Mouse (Mus musculus) midbrain, embryonic 15.5 days (tissue): ENCODE data around the gene Chst11. TPM values are rescaled to one million over a fixed set of nuclear protein-coding genes. Genes with fewer than 3 reads are reported as not detected.

ENCODE experiments used
- ATAC-seq: fragments of 200-750 bp; cut with Nextera tagmentation; replicated peaks from 2 replicates; pipeline ENCODE4 v1.8.0; 2017; ENCODE audit warnings: moderate TSS enrichment
- H3K27ac ChIP-seq: fragments of 300-500 bp; sonication (generic); 2 replicates; pipeline ENCODE4 v1.5.1; 2015; ENCODE audit warnings: mild to moderate bottlenecking, inconsistent platforms
- H3K27me3 ChIP-seq: fragments of 300-500 bp; sonication (generic); replicated peaks from 2 replicates; pipeline ENCODE4 v1.6.1; 2015; ENCODE audit warnings: inconsistent platforms
- H3K36me3 ChIP-seq: fragments of 300-500 bp; sonication (generic); replicated peaks from 2 replicates; pipeline ENCODE4 v1.6.1; 2015; ENCODE audit warnings: inconsistent platforms
- H3K4me1 ChIP-seq: fragments of 300-500 bp; sonication (generic); 2 replicates; pipeline ENCODE4 v1.6.1; 2015; ENCODE audit warnings: inconsistent platforms
- H3K4me2 ChIP-seq: fragments of 300-500 bp; sonication (generic); 2 replicates; pipeline ENCODE4 v1.6.1; 2015; ENCODE audit warnings: inconsistent platforms, mild to moderate bottlenecking, moderate library complexity
- H3K4me3 ChIP-seq: fragments of 300-500 bp; sonication (generic); 2 replicates; pipeline ENCODE4 v1.5.1; 2015; ENCODE audit warnings: mild to moderate bottlenecking, inconsistent platforms
- H3K9ac ChIP-seq: fragments of 300-500 bp; sonication (generic); 2 replicates; pipeline ENCODE4 v1.6.1; 2015; ENCODE audit warnings: mild to moderate bottlenecking, inconsistent platforms
- H3K9me3 ChIP-seq: fragments of 300-500 bp; sonication (generic); 2 replicates; pipeline ENCODE4 v1.6.1; 2016; ENCODE audit warnings: inconsistent platforms
- WGBS: fragments of 180-500 bp; shearing (Covaris S2); methylation state at CpG from one replicate; pipeline ENCODE4 v1.1.7; 2015; ENCODE audit warnings: mixed read lengths; 5-methylcytosine and 5-hydroxymethylcytosine counted together
- polyA plus RNA-seq: library from polyadenylated mRNA; unstranded; fragments of >200 nt; fragmentation: Nextera tagmentation; extraction: Ambion mirVana; gene quantifications from 2 replicates; pipeline ENCODE4 v1.2.1, GENCODE M21; 2015

The Chst11 gene
- polyA plus RNA-seq, 1 experiment from 2014 or later, result 4.1 TPM

DNA sequence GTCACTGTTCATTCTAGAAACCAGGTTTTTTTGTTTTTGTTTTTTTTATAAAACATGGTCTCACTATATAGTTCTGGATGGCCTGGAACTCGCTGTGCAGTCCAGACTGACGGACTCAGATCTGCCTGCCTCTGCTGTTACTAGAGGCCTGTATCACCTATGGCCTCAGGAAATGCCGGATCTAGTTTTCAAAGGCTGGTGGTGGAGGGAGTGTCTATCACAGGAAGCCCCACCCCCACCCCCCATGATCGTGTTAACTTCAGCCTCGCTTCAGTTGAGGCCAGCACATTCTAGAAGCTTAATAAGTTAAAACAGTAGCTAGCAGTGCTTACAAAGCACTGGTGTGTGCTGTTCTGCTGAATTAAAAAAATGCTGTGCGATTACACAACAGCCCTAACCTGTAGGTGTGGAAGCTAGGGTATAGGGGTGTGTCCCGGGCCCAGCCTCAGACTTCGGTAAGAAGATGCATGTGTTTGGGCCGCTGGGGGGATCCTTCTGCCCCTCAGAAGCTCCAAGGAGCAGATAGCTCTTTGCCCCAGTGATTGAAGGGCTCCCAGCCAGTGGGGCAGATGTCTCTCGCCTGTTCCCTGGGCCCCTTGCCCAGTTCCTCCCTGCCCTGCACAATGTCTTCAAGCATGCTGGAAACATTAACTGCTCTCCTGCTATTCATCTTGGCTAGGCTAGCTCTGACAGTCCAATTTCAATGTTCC, 176.5 kb downstream of the Chst11 start:
- Histone ChIP-seq H3K36me3 (no peaks in the 10 kb centered on the region), H3K9me3 (no peaks in the 10 kb centered on the region), H3K27ac (0 out of 2 replicates have a peak overlapping the region, but pooled peaks have one; percentile 11), H3K4me2 (no peak overlapping the region), H3K27me3 (no peaks in the 10 kb centered on the region), H3K9ac (no peak overlapping the region), H3K4me3 (no peak overlapping the region), H3K4me1 (peaks cover 8% of the 10 kb centered on the region; the same call in 1 of the 2 replicates)
- 70% methylated on average over 10 of the region's 10 CpGs for WGBS
- ATAC-seq, result no peak

DNA sequence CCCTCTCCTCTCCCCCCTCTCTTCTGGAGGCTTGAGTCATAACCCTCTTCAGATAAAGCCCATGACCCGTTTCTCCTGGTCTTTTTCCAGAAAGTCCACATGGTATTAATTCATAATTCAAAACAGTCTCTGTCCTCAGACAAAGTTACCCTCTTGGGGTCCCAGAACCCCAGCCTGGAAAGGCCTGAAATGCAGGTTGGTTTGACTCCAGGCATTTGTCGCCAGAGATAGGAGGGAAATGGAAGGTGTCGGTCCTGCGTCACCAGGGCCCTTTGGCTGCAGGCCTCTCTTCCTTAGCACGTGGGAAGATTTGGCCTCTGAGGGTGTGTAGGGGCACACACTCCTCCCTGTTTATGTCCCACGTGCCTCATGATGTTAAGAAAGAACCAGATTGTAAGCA, 178.6 kb downstream of the Chst11 start:
- no peak for ATAC-seq
- H3K4me3 ChIP-seq, result no peak overlapping the region
- H3K9me3 ChIP-seq, result no peaks in the 10 kb centered on the region
- WGBS, result 73% methylated on average over 6 of the region's 6 CpGs
- H3K36me3 ChIP-seq, result no peaks in the 10 kb centered on the region
- H3K9ac ChIP-seq, result no peak overlapping the region
- no peak overlapping the region for H3K27ac ChIP-seq
- H3K4me1 ChIP-seq, result peaks cover 12% of the 10 kb centered on the region; the same call in 1 of the 2 replicates
- H3K27me3 ChIP-seq, result no peaks in the 10 kb centered on the region
- no peak overlapping the region for H3K4me2 ChIP-seq

DNA sequence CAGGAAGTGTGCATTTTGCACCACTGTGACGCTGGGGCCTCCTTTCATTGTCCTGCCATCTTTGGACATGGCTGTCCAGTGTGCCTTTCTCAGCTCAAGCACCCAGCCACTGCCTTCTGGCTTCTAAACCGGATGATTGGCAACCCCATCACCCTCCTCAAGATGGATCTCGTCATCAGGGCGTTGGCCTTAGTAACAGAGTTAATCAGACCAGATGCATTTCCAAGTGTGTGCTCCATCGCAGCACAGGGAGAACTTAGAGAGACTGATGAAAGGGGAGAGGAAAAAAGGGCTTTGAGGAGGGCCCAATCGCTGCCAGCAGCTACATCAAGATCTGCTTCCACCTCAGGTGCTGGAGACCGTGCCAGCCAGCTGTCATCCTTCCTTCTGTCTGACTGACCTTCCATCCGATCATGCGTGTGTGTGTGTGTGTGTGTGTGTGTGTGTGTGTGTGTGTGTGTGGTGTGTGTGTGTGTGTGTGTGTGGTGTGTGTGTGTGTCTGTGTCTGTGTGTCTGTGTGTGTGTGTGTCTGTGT, 179.7 kb downstream of the Chst11 start:
- Histone ChIP-seq H3K9ac (no peak overlapping the region), H3K4me2 (no peak overlapping the region), H3K4me1 (peaks cover 12% of the 10 kb centered on the region; the same call in 1 of the 2 replicates), H3K9me3 (no peaks in the 10 kb centered on the region), H3K4me3 (no peak overlapping the region), H3K36me3 (no peaks in the 10 kb centered on the region), H3K27ac (no peak overlapping the region), H3K27me3 (no peaks in the 10 kb centered on the region)
- ATAC-seq, result no peak
- 80% methylated on average over 8 of the region's 9 CpGs for WGBS

DNA sequence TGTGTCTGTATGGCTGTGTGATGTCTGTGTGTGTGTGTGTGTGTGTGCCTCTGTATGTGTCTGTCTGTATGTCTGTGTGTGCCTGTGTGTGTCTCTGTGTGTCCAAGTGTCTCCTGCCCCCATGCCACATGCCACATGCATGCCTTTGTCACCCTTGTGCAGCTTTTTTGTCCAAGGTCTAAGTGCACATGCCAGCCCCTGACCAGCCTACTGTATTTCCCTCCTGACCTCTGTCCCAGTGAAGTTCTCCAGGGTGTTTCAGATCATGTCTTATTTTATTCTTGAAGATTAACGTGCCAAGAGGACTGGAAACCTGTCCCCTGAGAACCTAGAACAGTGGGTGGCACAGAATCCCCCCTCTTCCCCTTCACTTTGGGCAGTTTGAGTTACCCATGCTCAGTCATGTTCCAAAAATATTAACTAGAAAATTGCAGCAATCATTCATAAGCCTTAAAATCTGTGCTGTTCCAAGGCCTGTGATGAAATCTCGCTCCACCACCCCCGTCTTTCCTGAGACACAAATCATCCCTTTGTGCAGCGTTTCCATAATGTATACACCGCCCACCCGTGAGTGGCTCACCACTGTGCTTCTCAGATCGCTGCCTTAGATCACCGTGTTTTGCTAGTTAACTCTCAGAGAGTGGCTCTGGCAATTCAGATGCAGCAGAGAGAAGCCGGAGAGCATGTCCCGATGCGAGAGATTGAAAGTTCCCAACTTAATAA, 180.4 kb downstream of the Chst11 start:
- 75% methylated on average over 11 of the region's 11 CpGs for WGBS
- Histone ChIP-seq H3K9ac (no peak overlapping the region), H3K27ac (no peak overlapping the region), H3K4me1 (peaks cover 12% of the 10 kb centered on the region; the same call in 1 of the 2 replicates), H3K4me2 (no peak overlapping the region), H3K9me3 (no peaks in the 10 kb centered on the region), H3K36me3 (no peaks in the 10 kb centered on the region), H3K4me3 (no peak overlapping the region), H3K27me3 (no peaks in the 10 kb centered on the region)
- ATAC-seq, result no peak

DNA sequence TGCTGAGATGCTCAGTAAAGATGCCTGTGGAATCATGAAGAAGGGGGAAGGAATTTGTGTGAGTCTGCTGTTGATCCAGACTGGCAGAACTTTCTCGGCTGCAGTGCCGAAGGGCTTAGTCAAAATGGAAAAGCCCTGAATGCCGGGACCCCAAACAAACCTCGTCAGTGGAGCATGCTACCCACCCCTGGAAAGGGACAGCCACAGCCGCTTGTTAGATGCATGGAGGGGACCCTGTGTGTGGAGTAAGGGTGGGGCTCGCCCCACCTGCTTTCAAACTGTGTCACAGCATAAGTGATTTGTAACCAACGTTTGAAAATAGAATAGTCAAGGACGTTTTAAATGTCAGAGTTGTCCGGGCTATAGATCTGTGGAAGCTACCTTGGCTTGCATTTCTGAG, 181.0 kb downstream of the Chst11 start:
- WGBS, result 75% methylated on average over 9 of the region's 9 CpGs
- Histone ChIP-seq H3K27me3 (no peaks in the 10 kb centered on the region), H3K36me3 (no peaks in the 10 kb centered on the region), H3K4me1 (peaks cover 12% of the 10 kb centered on the region; the same call in 1 of the 2 replicates), H3K27ac (no peak overlapping the region), H3K9ac (no peak overlapping the region), H3K9me3 (no peaks in the 10 kb centered on the region), H3K4me3 (no peak overlapping the region), H3K4me2 (no peak overlapping the region)
- ATAC-seq, result no peak

DNA sequence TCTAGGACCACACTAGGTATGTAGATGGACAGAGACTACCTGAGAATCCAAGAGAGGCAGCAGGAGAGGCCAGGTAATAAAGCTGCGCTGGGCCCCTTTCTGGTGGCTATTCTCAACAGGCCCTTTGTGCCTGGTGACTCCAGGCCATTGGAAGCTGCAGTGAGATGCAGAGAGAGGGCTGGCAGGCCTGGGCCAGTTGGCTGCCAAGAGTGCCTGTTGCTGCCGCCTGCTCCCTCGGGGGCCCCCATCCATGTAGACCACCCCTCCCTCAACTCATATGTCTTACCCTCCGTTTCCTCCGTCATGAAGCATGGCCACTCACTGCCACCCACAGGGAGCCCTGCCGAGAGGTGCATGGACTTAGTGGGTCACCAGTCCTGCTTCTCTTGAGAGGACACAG, 182.2 kb downstream of the Chst11 start:
- Histone ChIP-seq H3K4me3 (no peak overlapping the region), H3K27ac (no peak overlapping the region), H3K4me2 (no peak overlapping the region), H3K9me3 (no peaks in the 10 kb centered on the region), H3K36me3 (no peaks in the 10 kb centered on the region), H3K9ac (no peak overlapping the region), H3K4me1 (peaks cover 5% of the 10 kb centered on the region; the same call in 1 of the 2 replicates), H3K27me3 (no peaks in the 10 kb centered on the region)
- no peak for ATAC-seq
- 81% methylated on average over 6 of the region's 6 CpGs for WGBS

DNA sequence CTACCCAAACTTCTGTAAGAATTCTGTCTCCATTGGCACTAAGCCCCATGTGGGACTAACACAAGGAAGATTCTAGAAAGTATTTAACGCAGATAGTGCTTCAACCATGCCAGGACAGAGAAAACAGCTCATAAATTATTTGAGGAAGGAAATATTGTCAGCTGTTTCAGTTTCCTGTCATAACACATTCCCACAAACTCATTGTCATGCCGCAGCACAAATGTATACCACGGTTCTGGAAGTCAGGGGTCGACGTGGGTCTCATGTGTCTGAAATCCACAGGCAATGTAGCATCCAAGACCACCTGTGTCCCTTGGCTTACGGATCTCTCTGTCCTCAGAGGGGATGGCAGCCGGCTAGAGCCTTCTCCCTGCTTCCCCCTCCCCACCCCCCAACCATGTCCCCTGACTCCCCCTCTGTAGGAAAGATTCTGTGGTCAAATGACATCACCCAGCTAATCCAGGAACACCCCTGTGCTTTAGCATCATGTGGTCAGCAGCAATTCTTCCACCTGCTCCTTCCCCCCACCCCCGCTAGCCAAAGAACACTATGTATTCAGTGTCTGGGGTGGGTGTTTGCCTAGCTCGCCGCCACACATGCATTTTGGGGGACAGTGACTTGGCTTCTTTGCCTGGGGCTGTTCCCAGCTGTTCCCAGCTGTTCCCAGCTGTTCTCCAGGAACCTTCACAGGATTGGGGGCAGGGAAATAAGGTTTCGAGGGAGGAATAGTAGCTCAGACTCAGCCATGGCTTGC, 183.2 kb downstream of the Chst11 start:
- Histone ChIP-seq H3K4me2 (no peak overlapping the region), H3K27ac (no peak overlapping the region), H3K9me3 (no peaks in the 10 kb centered on the region), H3K36me3 (no peaks in the 10 kb centered on the region), H3K4me3 (no peak overlapping the region), H3K27me3 (no peaks in the 10 kb centered on the region), H3K9ac (no peak overlapping the region), H3K4me1 (peaks cover 4% of the 10 kb centered on the region; the same call in 1 of the 2 replicates)
- no peak for ATAC-seq
- 75% methylated on average over 11 of the region's 11 CpGs for WGBS

DNA sequence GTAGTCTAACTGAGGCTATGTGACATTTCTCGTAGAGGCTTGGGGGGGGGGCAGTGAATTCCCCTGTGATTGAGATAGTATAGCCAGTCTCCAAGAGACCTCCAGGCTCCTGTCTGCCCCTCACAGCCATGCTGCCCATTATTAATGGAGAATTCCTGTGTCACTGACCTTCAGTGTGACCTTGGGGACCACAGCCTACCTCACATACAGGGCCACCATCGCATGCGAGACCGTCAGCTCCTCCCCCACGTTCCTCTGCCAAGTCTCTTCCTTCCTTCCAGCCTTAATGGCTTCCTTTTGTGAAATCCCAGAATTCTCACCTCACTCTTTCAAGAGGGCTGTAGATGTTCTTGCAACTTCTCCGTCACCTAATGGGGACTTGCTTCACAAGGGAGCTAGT, 184.3 kb downstream of the Chst11 start:
- H3K4me2 ChIP-seq, result no peak overlapping the region
- H3K4me1 ChIP-seq, result peaks cover 4% of the 10 kb centered on the region; the same call in 1 of the 2 replicates
- no peak overlapping the region for H3K4me3 ChIP-seq
- no peak overlapping the region for H3K9ac ChIP-seq
- H3K36me3 ChIP-seq, result no peaks in the 10 kb centered on the region
- H3K27ac ChIP-seq, result no peak overlapping the region
- ATAC-seq, result no peak
- H3K9me3 ChIP-seq, result no peaks in the 10 kb centered on the region
- 89% methylated on average over 6 of the region's 6 CpGs for whole genome bisulfite sequencing
- no peaks in the 10 kb centered on the region for H3K27me3 ChIP-seq

DNA sequence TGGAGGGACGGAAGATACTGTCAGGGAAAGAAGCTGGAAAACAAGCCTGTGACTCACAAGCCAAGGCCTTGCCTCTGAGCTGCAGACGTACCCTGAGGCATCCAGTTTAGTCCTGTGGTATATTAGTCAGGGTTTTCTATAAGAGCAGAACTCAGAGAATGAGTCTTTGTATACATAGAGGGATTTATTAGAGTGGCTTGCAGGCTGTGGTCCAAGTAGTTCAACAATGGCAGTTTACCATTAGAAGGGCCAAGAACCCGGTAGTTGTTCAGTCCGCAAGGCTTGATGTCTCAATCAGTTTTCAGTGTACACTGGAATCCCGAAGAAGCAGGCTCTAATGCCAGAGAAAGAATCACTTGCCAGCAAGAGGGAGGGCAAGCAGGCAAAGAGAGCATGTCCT, 192.9 kb downstream of the Chst11 start:
- Histone ChIP-seq H3K9ac (no peak overlapping the region), H3K4me3 (no peak overlapping the region), H3K4me1 (0 out of 2 replicates have a peak, but pooled peaks cover 5% of the 10 kb centered on the region), H3K36me3 (no peaks in the 10 kb centered on the region), H3K4me2 (no peak overlapping the region), H3K27me3 (no peaks in the 10 kb centered on the region), H3K9me3 (no peaks in the 10 kb centered on the region), H3K27ac (no peak overlapping the region)
- no peak for ATAC-seq
- 66% methylated on average over 5 of the region's 5 CpGs for WGBS

DNA sequence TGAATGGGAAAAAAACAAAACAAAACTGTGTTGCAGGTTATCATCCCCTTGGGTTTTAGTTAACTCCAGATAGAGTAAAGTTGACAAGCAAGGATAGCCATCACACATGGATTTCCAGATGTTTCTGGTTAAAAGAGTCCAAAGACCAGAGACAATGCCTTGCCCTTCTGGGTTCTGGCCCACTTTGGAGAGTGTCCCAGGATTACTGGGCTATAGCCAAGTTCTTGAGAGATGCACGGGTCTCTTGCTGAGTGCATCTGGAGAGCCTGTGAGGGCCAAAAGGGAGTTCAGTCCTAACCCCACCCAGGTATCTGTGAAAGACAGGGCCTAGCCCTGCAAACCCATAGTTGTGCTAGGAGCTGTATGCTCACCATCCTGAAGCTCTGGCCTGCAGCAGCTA, 193.4 kb downstream of the Chst11 start:
- Histone ChIP-seq H3K9me3 (no peaks in the 10 kb centered on the region), H3K9ac (no peak overlapping the region), H3K4me1 (0 out of 2 replicates have a peak, but pooled peaks cover 5% of the 10 kb centered on the region), H3K4me2 (no peak overlapping the region), H3K4me3 (no peak overlapping the region), H3K27me3 (no peaks in the 10 kb centered on the region), H3K36me3 (no peaks in the 10 kb centered on the region), H3K27ac (no peak overlapping the region)
- WGBS, result 71% methylated on average over 1 of the region's 1 CpGs
- no peak for ATAC-seq

DNA sequence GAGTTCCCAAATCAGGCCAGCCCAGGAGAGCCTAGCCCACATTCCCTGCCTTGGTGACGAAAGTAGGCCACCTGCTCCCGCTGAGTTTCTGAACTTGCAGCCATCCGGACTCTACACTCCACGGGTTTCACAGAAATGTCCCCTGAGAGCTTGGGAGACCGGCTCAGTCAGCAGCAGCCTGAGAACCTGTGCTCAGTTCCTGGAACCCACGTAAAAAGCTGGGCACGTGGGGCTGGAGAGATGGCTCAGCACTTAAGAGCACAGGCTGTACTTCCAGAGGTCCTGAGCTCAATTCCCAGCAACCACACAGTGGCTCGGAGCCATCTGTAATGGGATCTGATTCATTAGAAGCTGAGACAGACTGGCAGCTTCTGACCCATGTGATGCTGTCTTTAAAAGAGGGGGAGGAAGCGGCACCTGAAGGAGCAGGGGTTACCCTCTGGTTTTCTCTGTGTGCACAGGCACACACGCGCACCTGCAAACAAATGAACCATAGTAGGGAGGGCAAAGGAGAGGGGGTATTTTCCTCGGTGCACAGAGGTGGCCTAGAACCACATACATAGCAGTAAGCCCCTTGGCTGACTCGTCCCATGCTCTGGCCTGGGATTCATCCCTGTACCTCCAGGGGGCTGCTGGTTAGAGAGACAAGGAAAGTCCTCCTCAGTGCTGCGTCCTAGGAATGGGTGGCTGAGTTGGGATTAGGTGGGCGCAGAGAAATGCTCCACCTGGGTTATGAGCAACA, 196.7 kb downstream of the Chst11 start:
- H3K4me2 ChIP-seq, result no peak overlapping the region
- H3K4me1 ChIP-seq, result peaks cover 22% of the 10 kb centered on the region
- no peak overlapping the region for H3K27ac ChIP-seq
- no peak for ATAC-seq
- H3K4me3 ChIP-seq, result no peak overlapping the region
- no peaks in the 10 kb centered on the region for H3K27me3 ChIP-seq
- H3K36me3 ChIP-seq, result no peaks in the 10 kb centered on the region
- no peaks in the 10 kb centered on the region for H3K9me3 ChIP-seq
- WGBS, result 65% methylated on average over 15 of the region's 15 CpGs
- no peak overlapping the region for H3K9ac ChIP-seq
